Mouse (Mus musculus): Measurements from ENCODE around the gene Map3k5. TPM values are rescaled to one million over a fixed set of nuclear protein-coding genes. Genes with fewer than 3 reads are reported as not detected.

The Map3k5 gene
- polyA plus RNA-seq, 1 experiment from 2014 or later = 1.6 TPM

DNA sequence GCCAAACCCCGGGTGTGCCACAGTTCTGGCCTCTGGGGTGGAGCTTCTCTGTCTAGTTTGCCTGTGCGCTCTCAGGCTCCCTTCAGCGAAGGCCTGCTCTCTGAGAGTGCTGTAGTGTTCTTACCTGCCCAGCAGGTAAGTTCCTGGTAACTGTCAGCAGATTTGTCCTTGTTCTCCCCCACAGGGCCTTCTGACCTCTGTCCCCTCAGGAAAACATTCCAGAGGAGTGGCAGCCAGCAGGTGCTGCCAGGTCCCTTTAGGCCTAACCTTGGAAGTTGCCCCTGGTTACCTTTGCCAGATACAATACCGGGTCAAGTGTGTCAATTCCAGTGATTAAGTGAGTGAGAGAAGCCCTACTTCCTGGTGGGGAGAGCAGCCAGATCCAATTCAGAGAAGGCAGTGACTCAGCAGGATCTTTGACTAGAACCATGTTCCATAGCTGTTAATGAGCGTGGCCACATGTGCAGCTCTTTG, 252.6 kb downstream of the Map3k5 start:
- Histone ChIP-seq H3K4me2 (ENCODE audit: low read depth, low read length) (no peak overlapping the region), H3K9me3 (replicated peaks; ENCODE audit: control insufficient read depth, low read length) (no peaks in the 10 kb centered on the region), H3K9ac (replicated peaks; ENCODE audit: low read length) (no peak overlapping the region), H3K27ac (replicated peaks; ENCODE audit: low read depth, low read length) (no peak overlapping the region), H3K4me1 (ENCODE audit: control insufficient read depth, insufficient read depth, low read length) (no peaks in the 10 kb centered on the region), H3K27me3 (ENCODE audit: control insufficient read depth, insufficient read depth, low read length) (no peaks in the 10 kb centered on the region), H3K4me3 (ENCODE audit: low read depth, low read length) (no peak overlapping the region), H3K36me3 (replicated peaks; ENCODE audit: control insufficient read depth, insufficient read depth, low read depth, low read length) (no peaks in the 10 kb centered on the region)
- WGBS = 80% methylated on average over 5 of the region's 5 CpGs
- DNase-seq (ENCODE audit: low spot score) = no peak
- ATAC-seq (replicated peaks; ENCODE audit: insufficient number of reproducible peaks, low FRiP score, low TSS enrichment, low read depth) = no peak

- no peaks in the 10 kb centered on the region for H3K9me3 ChIP-seq (replicated peaks; ENCODE audit: control insufficient read depth, low read length)
- no peak overlapping the region for H3K4me2 ChIP-seq (ENCODE audit: low read depth, low read length)
- H3K4me3 ChIP-seq (ENCODE audit: low read depth, low read length) = no peak overlapping the region
- ATAC-seq (replicated peaks; ENCODE audit: insufficient number of reproducible peaks, low FRiP score, low TSS enrichment, low read depth) (no peak), DNase-seq (ENCODE audit: low spot score) (no peak)
- no peaks in the 10 kb centered on the region for H3K4me1 ChIP-seq (ENCODE audit: control insufficient read depth, insufficient read depth, low read length)
- no peak overlapping the region for H3K27ac ChIP-seq (replicated peaks; ENCODE audit: low read depth, low read length)
- 87% methylated on average over 6 of the region's 6 CpGs for WGBS
- no peaks in the 10 kb centered on the region for H3K27me3 ChIP-seq (ENCODE audit: control insufficient read depth, insufficient read depth, low read length)
- H3K9ac ChIP-seq (replicated peaks; ENCODE audit: low read length) = no peak overlapping the region
- no peaks in the 10 kb centered on the region for H3K36me3 ChIP-seq (replicated peaks; ENCODE audit: control insufficient read depth, insufficient read depth, low read depth, low read length)
Observed at GRCm38 (mm10) chr10:20190139-20190747, 256.0 kb downstream of the Map3k5 start.

Other genes with a start within 250 kb of the Map3k5 start
- gene Il20ra, start 221.9 kb upstream of the Map3k5 start, polyA plus RNA-seq (2014; fragmentation: Nextera tagmentation; extraction: Ambion mirVana) = 0.10 TPM in 1 of 2 replicates, not detected in the other
- gene Slc35d3, start 83.0 kb upstream of the Map3k5 start, polyA plus RNA-seq (2014; fragmentation: Nextera tagmentation; extraction: Ambion mirVana) = 0.84 and 0.91 TPM in 2 replicates
- gene Pex7, start 26.8 kb upstream of the Map3k5 start, polyA plus RNA-seq (2014; fragmentation: Nextera tagmentation; extraction: Ambion mirVana) = 21.8 and 22.7 TPM in 2 replicates
- gene Map7, start 214.0 kb downstream of the Map3k5 start, polyA plus RNA-seq (2014; fragmentation: Nextera tagmentation; extraction: Ambion mirVana) = 4.8 and 5.7 TPM in 2 replicates

All from embryonic facial prominence, embryonic 11.5 days (tissue).